Mouse (Mus musculus): ENCODE data around the gene Timm22. TPM values are rescaled to one million over a fixed set of nuclear protein-coding genes. Genes with fewer than 3 reads are reported as not detected.

Timm22 gene
- total and polyA plus RNA-seq, 3 experiments, result 22.8 to 29.9 (median 25.0) TPM

GRCm38 (mm10) chr11:76458730-76459129 is 52.0 kb downstream of the Timm22 start:
- Histone ChIP-seq H3K4me3 (ENCODE audit: low read depth, low read length) (no peak overlapping the region), H3K9me3 (replicated peaks) (no peaks in the 10 kb centered on the region), H3K36me3 (replicated peaks) (no peaks in the 10 kb centered on the region), H3K27me3 (ENCODE audit: insufficient read depth, low read length) (peaks cover 11% of the 10 kb centered on the region), H3K4me1 (ENCODE audit: insufficient read depth, low read depth, low read length) (no peaks in the 10 kb centered on the region)
- DNase-seq (ENCODE audit: low spot score), result no peak
- no peak for ATAC-seq (ENCODE audit: extremely low read depth, insufficient number of reproducible peaks, low FRiP score, poor library complexity, severe bottlenecking)
- no peak for TF ChIP-seq GATA2 (IDR thresholded peaks at IDR 0.05; ENCODE audit: borderline replicate concordance, low read depth, low read length)
- no peak for TF ChIP-seq POLR2AphosphoS5 (IDR thresholded peaks at IDR 0.05; ENCODE audit: insufficient replicate concordance, low read depth, low read length)
- TF ChIP-seq GATA1 (IDR thresholded peaks at IDR 0.05; ENCODE audit: borderline replicate concordance, low read length), result no peak
- TF ChIP-seq CTCF (IDR thresholded peaks at IDR 0.05; ENCODE audit: low read depth, low read length), result no peak
- no peak for TF ChIP-seq TAL1 (conservative IDR thresholded peaks at IDR 0.05; ENCODE audit: low read depth, low read length)

- ATAC-seq (ENCODE audit: extremely low read depth, insufficient number of reproducible peaks, low FRiP score, poor library complexity, severe bottlenecking), result no peak
- Histone ChIP-seq H3K9me3 (replicated peaks) (no peaks in the 10 kb centered on the region), H3K27me3 (ENCODE audit: insufficient read depth, low read length) (peaks cover 13% of the 10 kb centered on the region), H3K4me3 (ENCODE audit: low read depth, low read length) (no peak overlapping the region), H3K36me3 (replicated peaks) (no peaks in the 10 kb centered on the region), H3K4me1 (ENCODE audit: insufficient read depth, low read depth, low read length) (no peaks in the 10 kb centered on the region)
- DNase-seq (ENCODE audit: low spot score), result no peak
- TF ChIP-seq CTCF (IDR thresholded peaks at IDR 0.05; ENCODE audit: low read depth, low read length) (no peak), POLR2AphosphoS5 (IDR thresholded peaks at IDR 0.05; ENCODE audit: insufficient replicate concordance, low read depth, low read length) (no peak), GATA1 (IDR thresholded peaks at IDR 0.05; ENCODE audit: borderline replicate concordance, low read length) (no peak), GATA2 (IDR thresholded peaks at IDR 0.05; ENCODE audit: borderline replicate concordance, low read depth, low read length) (no peak), TAL1 (conservative IDR thresholded peaks at IDR 0.05; ENCODE audit: low read depth, low read length) (no peak)
Observed at GRCm38 (mm10) chr11:76459489-76459888, 52.7 kb downstream of the Timm22 start.

GRCm38 (mm10) chr11:76461201-76461600 is 54.4 kb downstream of the Timm22 start:
- DNase-seq (ENCODE audit: low spot score), result no peak
- no peaks in the 10 kb centered on the region for H3K4me1 ChIP-seq (ENCODE audit: insufficient read depth, low read depth, low read length)
- TF ChIP-seq GATA1 (IDR thresholded peaks at IDR 0.05; ENCODE audit: borderline replicate concordance, low read length) (no peak), POLR2AphosphoS5 (IDR thresholded peaks at IDR 0.05; ENCODE audit: insufficient replicate concordance, low read depth, low read length) (no peak), CTCF (IDR thresholded peaks at IDR 0.05; ENCODE audit: low read depth, low read length) (no peak), TAL1 (conservative IDR thresholded peaks at IDR 0.05; ENCODE audit: low read depth, low read length) (no peak), GATA2 (IDR thresholded peaks at IDR 0.05; ENCODE audit: borderline replicate concordance, low read depth, low read length) (no peak)
- no peak for ATAC-seq (ENCODE audit: extremely low read depth, insufficient number of reproducible peaks, low FRiP score, poor library complexity, severe bottlenecking)
- no peak overlapping the region for H3K4me3 ChIP-seq (ENCODE audit: low read depth, low read length)
- no peaks in the 10 kb centered on the region for H3K36me3 ChIP-seq (replicated peaks)
- no peaks in the 10 kb centered on the region for H3K9me3 ChIP-seq (replicated peaks)
- peaks cover 15% of the 10 kb centered on the region for H3K27me3 ChIP-seq (ENCODE audit: insufficient read depth, low read length)

GRCm38 (mm10) chr11:76461696-76462095 is 54.9 kb downstream of the Timm22 start:
- TF ChIP-seq GATA2 (IDR thresholded peaks at IDR 0.05; ENCODE audit: borderline replicate concordance, low read depth, low read length) (no peak), GATA1 (IDR thresholded peaks at IDR 0.05; ENCODE audit: borderline replicate concordance, low read length) (no peak), TAL1 (conservative IDR thresholded peaks at IDR 0.05; ENCODE audit: low read depth, low read length) (no peak), CTCF (IDR thresholded peaks at IDR 0.05; ENCODE audit: low read depth, low read length) (no peak), POLR2AphosphoS5 (IDR thresholded peaks at IDR 0.05; ENCODE audit: insufficient replicate concordance, low read depth, low read length) (no peak)
- ATAC-seq (ENCODE audit: extremely low read depth, insufficient number of reproducible peaks, low FRiP score, poor library complexity, severe bottlenecking) (no peak), DNase-seq (ENCODE audit: low spot score) (no peak)
- no peaks in the 10 kb centered on the region for H3K9me3 ChIP-seq (replicated peaks)
- peaks cover 16% of the 10 kb centered on the region for H3K27me3 ChIP-seq (ENCODE audit: insufficient read depth, low read length)
- no peak overlapping the region for H3K4me3 ChIP-seq (ENCODE audit: low read depth, low read length)
- no peaks in the 10 kb centered on the region for H3K36me3 ChIP-seq (replicated peaks)
- no peaks in the 10 kb centered on the region for H3K4me1 ChIP-seq (ENCODE audit: insufficient read depth, low read depth, low read length)

GRCm38 (mm10) chr11:76465879-76466278 is 59.1 kb downstream of the Timm22 start:
- H3K27me3 ChIP-seq (ENCODE audit: insufficient read depth, low read length), result peaks cover 20% of the 10 kb centered on the region
- H3K4me1 ChIP-seq (ENCODE audit: insufficient read depth, low read depth, low read length), result no peaks in the 10 kb centered on the region
- no peak for DNase-seq (ENCODE audit: low spot score)
- no peaks in the 10 kb centered on the region for H3K9me3 ChIP-seq (replicated peaks)
- H3K4me3 ChIP-seq (ENCODE audit: low read depth, low read length), result no peak overlapping the region
- no peaks in the 10 kb centered on the region for H3K36me3 ChIP-seq (replicated peaks)
- TF ChIP-seq GATA2 (IDR thresholded peaks at IDR 0.05; ENCODE audit: borderline replicate concordance, low read depth, low read length) (no peak), TAL1 (conservative IDR thresholded peaks at IDR 0.05; ENCODE audit: low read depth, low read length) (no peak), POLR2AphosphoS5 (IDR thresholded peaks at IDR 0.05; ENCODE audit: insufficient replicate concordance, low read depth, low read length) (no peak), GATA1 (IDR thresholded peaks at IDR 0.05; ENCODE audit: borderline replicate concordance, low read length) (no peak), CTCF (IDR thresholded peaks at IDR 0.05; ENCODE audit: low read depth, low read length) (no peak)
- ATAC-seq (ENCODE audit: extremely low read depth, insufficient number of reproducible peaks, low FRiP score, poor library complexity, severe bottlenecking), result no peak

Other genes with a start within 250 kb of the Timm22 start
- gene Vps53, start 227.3 kb upstream of the Timm22 start, total RNA-seq (2014; fragmentation: Nextera tagmentation), result 27.3 and 35.5 TPM in 2 replicates
- 31.1 and 39.3 TPM in 2 replicates for gene Vps53, start 227.3 kb upstream of the Timm22 start, total RNA-seq (2017)
- 26.1 and 26.4 TPM in 2 replicates for gene Vps53, start 227.3 kb upstream of the Timm22 start, polyA plus RNA-seq (2012)
- gene Fam57a, start 227.3 kb upstream of the Timm22 start, total RNA-seq (2014; fragmentation: Nextera tagmentation), result 23.5 and 39.0 TPM in 2 replicates
- 11.8 and 12.0 TPM in 2 replicates for gene Fam57a, start 227.3 kb upstream of the Timm22 start, total RNA-seq (2017)
- 3.2 and 3.3 TPM in 2 replicates for gene Fam57a, start 227.3 kb upstream of the Timm22 start, polyA plus RNA-seq (2012)
- gene Dbil5, start 189.3 kb upstream of the Timm22 start, total RNA-seq (2014; fragmentation: Nextera tagmentation), result not detected in 2 replicates
- gene Dbil5, start 189.3 kb upstream of the Timm22 start, total RNA-seq (2017), result 2.0 and 3.4 TPM in 2 replicates
- gene Dbil5, start 189.3 kb upstream of the Timm22 start, polyA plus RNA-seq (2012), result 0.16 and 0.25 TPM in 2 replicates
- 21.9 and 26.4 TPM in 2 replicates for gene Gemin4, start 189.3 kb upstream of the Timm22 start, total RNA-seq (2014; fragmentation: Nextera tagmentation)
- gene Gemin4, start 189.3 kb upstream of the Timm22 start, total RNA-seq (2017), result 19.1 and 20.7 TPM in 2 replicates
- 4.2 and 4.7 TPM in 2 replicates for gene Gemin4, start 189.3 kb upstream of the Timm22 start, polyA plus RNA-seq (2012)
- 10.7 and 10.8 TPM in 2 replicates for gene Mrm3, start 163.2 kb upstream of the Timm22 start, total RNA-seq (2014; fragmentation: Nextera tagmentation)
- 17.5 and 22.7 TPM in 2 replicates for gene Mrm3, start 163.2 kb upstream of the Timm22 start, total RNA-seq (2017)
- 13.3 and 13.5 TPM in 2 replicates for gene Mrm3, start 163.2 kb upstream of the Timm22 start, polyA plus RNA-seq (2012)
- 61.4 and 62.4 TPM in 2 replicates for gene Glod4, start 163.2 kb upstream of the Timm22 start, total RNA-seq (2014; fragmentation: Nextera tagmentation)
- gene Glod4, start 163.2 kb upstream of the Timm22 start, total RNA-seq (2017), result 155 and 168 TPM in 2 replicates
- gene Glod4, start 163.2 kb upstream of the Timm22 start, polyA plus RNA-seq (2012), result 5.6 and 5.8 TPM in 2 replicates
- gene Nxn, start 7.8 kb upstream of the Timm22 start, total RNA-seq (2014; fragmentation: Nextera tagmentation), result 4.4 TPM in 2 replicates
- gene Nxn, start 7.8 kb upstream of the Timm22 start, total RNA-seq (2017), result 5.0 and 6.0 TPM in 2 replicates
- 4.8 TPM in 2 replicates for gene Nxn, start 7.8 kb upstream of the Timm22 start, polyA plus RNA-seq (2012)
- gene Abr, start 215.4 kb downstream of the Timm22 start, total RNA-seq (2014; fragmentation: Nextera tagmentation), result not detected in 2 replicates
- gene Abr, start 215.4 kb downstream of the Timm22 start, total RNA-seq (2017), result 0.35 and 0.82 TPM in 2 replicates
- not detected in 2 replicates for gene Abr, start 215.4 kb downstream of the Timm22 start, polyA plus RNA-seq (2012)

Measured in G1E (cell line).